Mouse (Mus musculus) neural tube, embryonic 14.5 days (tissue): ENCODE data around the gene Ess2. TPM values are rescaled to one million over a fixed set of nuclear protein-coding genes. Genes with fewer than 3 reads are reported as not detected.
"Not testable (repeated sequence)": the region's sequence is repeated elsewhere in the genome, so short reads cannot be mapped to it uniquely, and the experiment has no call there.

ENCODE experiments used
- ATAC-seq: fragments of 200-750 bp; cut with Nextera tagmentation; 2 replicates; pipeline ENCODE4 v1.8.0; 2017; ENCODE audit warnings: low read depth, mild to moderate bottlenecking, moderate TSS enrichment, moderate library complexity
- H3K27ac ChIP-seq: fragments of 300-500 bp; sonication (generic); 2 replicates; pipeline ENCODE4 v1.5.1; 2014; ENCODE audit warnings: low read depth, mild to moderate bottlenecking, control low read depth, low read length, moderate library complexity, mixed read lengths
- H3K27me3 ChIP-seq: fragments of 300-500 bp; sonication (generic); 2 replicates; pipeline ENCODE4 v1.6.1; 2014; ENCODE audit warnings: low read length; ENCODE audit not compliant: control insufficient read depth, insufficient read depth
- H3K36me3 ChIP-seq: fragments of 300-500 bp; sonication (generic); 2 replicates; pipeline ENCODE4 v1.6.1; 2014; ENCODE audit warnings: low read length, mixed read lengths; ENCODE audit not compliant: control insufficient read depth, insufficient read depth
- H3K4me1 ChIP-seq: fragments of 300-500 bp; sonication (generic); 2 replicates; pipeline ENCODE4 v1.6.1; 2014; ENCODE audit warnings: low read length; ENCODE audit not compliant: control insufficient read depth, insufficient read depth
- H3K4me2 ChIP-seq: fragments of 300-500 bp; sonication (generic); 2 replicates; pipeline ENCODE4 v1.6.1; 2014; ENCODE audit warnings: mild to moderate bottlenecking, low read depth, low read length, control low read depth
- H3K4me3 ChIP-seq: fragments of 300-500 bp; sonication (generic); 2 replicates; pipeline ENCODE4 v1.5.1; 2014; ENCODE audit warnings: low read depth, low read length, control low read depth, mixed read lengths
- H3K9ac ChIP-seq: fragments of 300-500 bp; sonication (generic); replicated peaks from 2 replicates; pipeline ENCODE4 v1.6.1; 2014; ENCODE audit warnings: low read depth, mild to moderate bottlenecking, control low read depth, low read length, mixed read lengths
- H3K9me3 ChIP-seq: fragments of 300-500 bp; sonication (generic); 2 replicates; pipeline ENCODE4 v1.6.1; 2016; ENCODE audit warnings: low read length; ENCODE audit not compliant: control insufficient read depth
- WGBS: fragments of 180-500 bp; shearing (Covaris S2); extraction: QIAGEN DNeasy Blood & Tissue Kit; methylation state at CpG from one replicate; pipeline ENCODE4 v1.1.7; 2014; 5-methylcytosine and 5-hydroxymethylcytosine counted together
- polyA plus RNA-seq: library from polyadenylated mRNA; unstranded; fragments of >200 nt; fragmentation: Nextera tagmentation; extraction: Ambion mirVana; gene quantifications from 2 replicates; pipeline ENCODE4 v1.2.1, GENCODE M21; 2014

Ess2 gene
- 42.4 and 42.5 TPM in 2 replicates for polyA plus RNA-seq

DNA sequence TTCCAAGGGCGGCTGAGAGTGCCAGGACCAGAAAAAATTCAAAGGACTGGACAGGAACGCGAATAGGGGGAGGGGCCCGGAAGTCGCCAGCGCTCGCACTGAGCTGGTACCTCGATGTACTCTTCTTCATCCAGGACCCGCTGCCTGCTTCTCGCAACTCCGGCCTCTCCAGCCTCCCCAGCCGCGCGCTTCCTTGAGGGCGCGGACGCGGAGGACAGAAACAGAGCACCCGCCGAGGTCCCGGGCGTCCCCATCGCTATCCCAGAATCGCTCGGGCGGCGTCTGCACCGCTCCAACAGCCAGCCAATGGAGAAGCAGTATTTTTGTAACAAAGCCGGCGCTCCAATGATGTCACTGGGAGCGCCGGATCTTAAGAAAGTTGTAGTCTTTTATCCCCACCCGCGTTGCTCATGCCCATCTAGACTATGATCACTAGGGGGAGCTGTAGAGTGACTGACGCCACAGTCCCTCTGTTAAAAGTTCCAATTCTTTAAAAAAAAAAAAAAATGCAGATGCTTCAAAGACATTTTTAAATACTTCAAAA, at the start of gene Ess2:
Gene Ess2, minus strand, starts transcription at position 297 of the 544 bp plus-strand sequence.
- peak within 1 kb of the TSS; percentile 66 for H3K4me3 ChIP-seq
- peaks cover 36% of the 10 kb centered on the region for H3K27me3 ChIP-seq
- peaks cover 12% of the 10 kb centered on the region for H3K4me1 ChIP-seq
- no peaks in the 10 kb centered on the region for H3K9me3 ChIP-seq
- ATAC-seq: peak; percentile 93
- under 1% methylated on average over 34 of the region's 35 CpGs for WGBS
- H3K9ac ChIP-seq: peak within 1 kb of the TSS; percentile 76
- peak within 1 kb of the TSS; percentile 63 for H3K4me2 ChIP-seq
- H3K27ac ChIP-seq: peak within 1 kb of the TSS; percentile 76
- peaks cover 22% of the 10 kb centered on the region for H3K36me3 ChIP-seq

DNA sequence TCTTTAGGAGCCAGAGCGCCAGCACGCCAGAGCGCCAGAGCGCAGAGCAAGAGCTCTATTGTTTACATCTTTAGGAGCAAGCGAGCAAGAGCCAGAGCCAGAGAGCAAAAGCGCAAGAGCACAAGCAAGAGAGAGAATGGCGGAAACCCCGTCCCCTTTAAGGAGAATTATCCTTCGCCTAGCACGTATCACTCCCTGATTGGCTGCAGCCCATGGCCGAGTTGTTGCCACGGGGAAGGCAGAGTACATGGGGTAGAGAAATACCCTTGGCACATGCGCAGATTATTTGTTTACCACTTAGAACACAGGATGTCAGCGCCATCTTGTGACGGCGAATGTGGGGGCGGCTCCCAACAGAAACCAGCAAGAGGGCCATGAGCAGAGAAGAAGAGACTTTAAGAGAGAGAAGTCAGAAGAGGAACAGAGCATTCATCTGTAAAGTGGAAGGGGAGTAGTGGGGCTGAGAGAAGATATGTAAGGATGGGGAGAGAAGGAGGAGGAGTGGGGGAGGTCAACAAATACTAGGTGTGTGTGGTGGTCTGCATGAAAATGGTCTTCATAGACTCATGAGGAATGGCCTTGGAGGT, 45.0 kb upstream of the Ess2 start:
- not testable (repeated sequence) for H3K9ac ChIP-seq, H3K4me1 ChIP-seq, H3K36me3 ChIP-seq, H3K4me3 ChIP-seq, H3K27me3 ChIP-seq, H3K4me2 ChIP-seq, H3K27ac ChIP-seq, ATAC-seq, H3K9me3 ChIP-seq
- WGBS: 94% methylated on average over 17 of the region's 17 CpGs

DNA sequence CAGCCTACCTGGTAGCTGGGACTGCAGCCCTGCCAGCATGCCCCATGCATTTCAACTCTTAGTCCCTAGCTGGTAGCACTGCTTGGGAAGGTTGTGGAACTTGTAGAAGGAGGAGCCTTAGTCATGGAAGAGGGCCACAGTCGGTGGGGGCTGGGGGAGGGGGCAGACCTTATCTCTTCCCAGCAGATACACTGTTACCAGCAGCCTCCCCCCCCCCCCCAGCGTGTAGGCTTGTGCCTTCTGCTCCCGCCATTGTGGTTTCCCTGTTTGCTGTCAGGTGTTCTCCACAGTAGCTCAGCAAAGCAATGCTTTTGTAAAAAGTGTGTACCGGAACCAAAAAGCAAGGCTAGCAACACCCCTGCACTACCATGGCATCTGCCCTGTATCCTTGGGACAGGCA, 40.5 kb upstream of the Ess2 start:
- Histone ChIP-seq H3K9ac (no peak overlapping the region), H3K36me3 (no peaks in the 10 kb centered on the region), H3K27me3 (no peaks in the 10 kb centered on the region), H3K9me3 (no peaks in the 10 kb centered on the region), H3K4me2 (no peak overlapping the region), H3K4me1 (no peaks in the 10 kb centered on the region), H3K4me3 (no peak overlapping the region), H3K27ac (no peak overlapping the region)
- ATAC-seq: no peak
- 86% methylated on average over 4 of the region's 4 CpGs for WGBS

DNA sequence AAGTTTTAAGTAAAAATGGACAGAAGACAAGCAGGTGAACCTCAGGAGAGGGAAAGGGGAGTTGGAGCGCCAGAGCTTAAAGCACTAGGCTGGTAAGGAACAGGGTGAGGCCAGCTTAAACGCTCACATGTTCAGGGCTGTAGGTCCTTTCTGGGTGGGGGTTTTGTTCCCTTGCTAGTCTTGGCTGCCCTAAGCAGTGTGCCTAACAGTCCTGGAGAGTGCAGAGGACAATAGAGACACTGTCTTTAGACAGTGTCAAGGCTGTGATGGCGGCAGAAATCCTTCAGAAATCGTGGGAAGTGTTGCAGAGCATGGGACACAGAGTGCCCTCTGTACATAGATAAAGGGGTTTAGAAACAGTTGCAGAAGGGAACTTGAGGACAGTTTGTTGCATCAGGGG, 38.9 kb upstream of the Ess2 start:
- no peaks in the 10 kb centered on the region for H3K36me3 ChIP-seq
- H3K9me3 ChIP-seq: no peaks in the 10 kb centered on the region
- H3K27me3 ChIP-seq: no peaks in the 10 kb centered on the region
- WGBS: 46% methylated on average over 4 of the region's 4 CpGs
- no peak overlapping the region for H3K4me2 ChIP-seq
- no peak overlapping the region for H3K4me3 ChIP-seq
- no peak overlapping the region for H3K27ac ChIP-seq
- no peak for ATAC-seq
- no peak overlapping the region for H3K9ac ChIP-seq
- no peaks in the 10 kb centered on the region for H3K4me1 ChIP-seq

DNA sequence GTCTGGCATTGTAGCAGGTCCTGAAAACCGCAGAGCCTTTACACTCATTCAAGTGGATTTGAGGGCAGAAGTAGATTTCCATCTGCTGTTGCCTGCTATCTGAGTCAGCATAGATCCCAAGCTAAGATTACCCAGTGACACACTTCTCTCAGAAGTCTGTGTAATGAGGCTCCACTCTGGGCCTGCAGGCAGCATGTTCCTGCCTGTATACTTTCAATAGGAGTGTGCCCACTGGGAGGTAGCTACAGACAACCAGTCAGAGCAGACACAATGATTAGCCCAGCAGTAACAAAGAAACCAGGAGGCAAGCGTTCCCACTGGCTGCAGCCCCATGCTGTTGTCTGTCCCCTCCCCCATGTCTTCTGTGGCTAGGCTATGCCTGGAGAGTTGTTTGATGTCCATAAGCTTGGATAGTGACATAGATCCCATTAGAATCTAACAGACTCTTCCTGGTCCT, 38.3 kb upstream of the Ess2 start:
- no peak overlapping the region for H3K9ac ChIP-seq
- no peaks in the 10 kb centered on the region for H3K9me3 ChIP-seq
- H3K4me2 ChIP-seq: no peak overlapping the region
- no peaks in the 10 kb centered on the region for H3K4me1 ChIP-seq
- no peak overlapping the region for H3K4me3 ChIP-seq
- no peaks in the 10 kb centered on the region for H3K27me3 ChIP-seq
- no peaks in the 10 kb centered on the region for H3K36me3 ChIP-seq
- 0 out of 2 replicates have a peak, but pooled peaks have one; percentile 38 for ATAC-seq
- 31% methylated on average over 2 of the region's 2 CpGs for WGBS
- H3K27ac ChIP-seq: no peak overlapping the region; the same call in 1 of the 2 replicates

DNA sequence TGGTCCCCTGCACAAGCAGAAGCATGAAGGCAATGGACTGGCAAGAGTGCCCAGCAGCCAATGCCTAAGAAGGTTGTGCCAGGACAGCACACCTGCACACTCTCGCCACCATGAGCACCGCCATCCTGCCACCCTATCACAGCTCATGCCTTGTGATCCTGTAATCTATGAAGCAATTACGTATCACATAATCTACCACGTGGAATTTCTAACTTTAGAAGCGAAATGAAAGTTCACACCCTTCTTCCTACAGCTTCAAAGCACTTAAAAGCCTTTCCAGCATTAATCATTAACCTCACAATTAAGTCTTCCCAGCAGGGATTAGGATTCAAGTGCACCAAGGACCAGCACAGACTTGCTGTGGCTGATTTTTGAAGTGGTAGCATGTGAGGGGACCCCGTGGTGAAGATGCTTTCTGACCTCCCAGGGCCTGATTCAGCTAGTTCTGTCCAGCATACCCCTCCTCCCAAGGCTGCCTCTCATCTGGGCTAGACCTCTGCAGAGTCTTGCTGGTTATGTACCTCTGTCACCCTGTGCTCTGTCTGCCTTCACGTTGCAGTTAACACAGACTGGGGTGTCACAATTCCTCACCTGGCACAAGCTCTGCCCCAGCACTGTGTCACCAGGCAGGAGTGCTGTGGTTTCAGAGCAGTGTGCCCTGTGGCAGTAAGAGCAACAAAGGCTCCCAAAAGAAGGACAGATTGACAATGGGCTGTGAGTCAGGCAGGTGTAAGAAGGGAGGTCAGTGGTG, 34.1 kb upstream of the Ess2 start:
- Histone ChIP-seq H3K36me3 (no peaks in the 10 kb centered on the region), H3K4me1 (no peaks in the 10 kb centered on the region), H3K4me3 (no peak overlapping the region), H3K27me3 (no peaks in the 10 kb centered on the region), H3K9ac (no peak overlapping the region), H3K4me2 (no peak overlapping the region), H3K9me3 (no peaks in the 10 kb centered on the region), H3K27ac (no peak overlapping the region)
- WGBS: 47% methylated on average over 7 of the region's 7 CpGs
- no peak for ATAC-seq

DNA sequence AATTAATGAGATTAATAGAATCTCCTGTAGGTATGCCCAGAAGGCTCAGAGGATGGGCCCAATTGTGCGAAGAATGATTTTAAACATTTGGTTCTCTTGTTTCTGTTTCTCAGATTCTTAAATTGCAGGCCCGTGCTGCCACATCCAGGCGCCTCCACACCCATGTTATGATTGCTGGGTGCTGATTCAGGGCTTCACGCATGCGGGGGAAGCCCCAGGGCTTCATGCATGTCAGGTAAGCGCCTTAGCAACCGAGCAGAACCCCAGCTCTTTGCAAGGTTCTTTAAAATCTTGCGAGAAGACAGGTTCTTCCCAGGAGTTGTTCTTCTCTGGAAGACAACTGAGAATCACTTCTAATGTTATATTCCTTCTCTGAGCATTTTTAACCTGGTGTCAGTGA, 32.3 kb upstream of the Ess2 start:
- ATAC-seq: no peak
- Histone ChIP-seq H3K27ac (no peak overlapping the region), H3K4me1 (no peaks in the 10 kb centered on the region), H3K27me3 (no peaks in the 10 kb centered on the region), H3K9me3 (no peaks in the 10 kb centered on the region), H3K9ac (no peak overlapping the region), H3K36me3 (no peaks in the 10 kb centered on the region), H3K4me2 (no peak overlapping the region), H3K4me3 (no peak overlapping the region)
- 67% methylated on average over 8 of the region's 8 CpGs for WGBS

DNA sequence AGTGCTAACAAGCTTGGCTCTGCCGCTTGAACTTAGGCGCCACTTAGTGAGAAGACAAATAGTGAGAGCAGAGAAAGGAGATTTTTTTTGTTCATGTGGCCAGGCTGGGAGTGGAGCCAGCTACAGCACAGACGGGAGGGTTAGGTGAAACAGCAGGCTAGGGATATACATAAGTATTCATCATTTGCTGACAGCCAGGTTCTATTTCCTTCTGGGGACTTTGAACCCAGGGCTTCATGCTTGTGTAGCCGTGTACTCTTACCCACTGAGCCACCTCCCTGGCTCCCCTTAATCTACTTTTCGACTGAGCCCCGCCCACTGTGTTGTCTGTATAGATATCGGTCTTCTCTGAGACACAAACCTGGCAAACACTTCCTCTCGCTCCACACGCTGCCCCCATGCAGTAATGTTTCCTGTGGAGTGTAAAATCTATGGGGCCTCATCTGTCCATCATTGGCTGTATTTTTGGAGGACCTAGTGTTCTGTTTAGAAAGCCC, 28.2 kb upstream of the Ess2 start:
- no peaks in the 10 kb centered on the region for H3K4me1 ChIP-seq
- no peaks in the 10 kb centered on the region for H3K27me3 ChIP-seq
- no peaks in the 10 kb centered on the region for H3K9me3 ChIP-seq
- 62% methylated on average over 9 of the region's 9 CpGs for WGBS
- H3K4me2 ChIP-seq: no peak overlapping the region
- no peak overlapping the region for H3K27ac ChIP-seq
- no peak overlapping the region for H3K9ac ChIP-seq
- no peak overlapping the region for H3K4me3 ChIP-seq
- 0 out of 2 replicates have a peak, but pooled peaks have one; percentile 11 for ATAC-seq
- H3K36me3 ChIP-seq: no peaks in the 10 kb centered on the region

DNA sequence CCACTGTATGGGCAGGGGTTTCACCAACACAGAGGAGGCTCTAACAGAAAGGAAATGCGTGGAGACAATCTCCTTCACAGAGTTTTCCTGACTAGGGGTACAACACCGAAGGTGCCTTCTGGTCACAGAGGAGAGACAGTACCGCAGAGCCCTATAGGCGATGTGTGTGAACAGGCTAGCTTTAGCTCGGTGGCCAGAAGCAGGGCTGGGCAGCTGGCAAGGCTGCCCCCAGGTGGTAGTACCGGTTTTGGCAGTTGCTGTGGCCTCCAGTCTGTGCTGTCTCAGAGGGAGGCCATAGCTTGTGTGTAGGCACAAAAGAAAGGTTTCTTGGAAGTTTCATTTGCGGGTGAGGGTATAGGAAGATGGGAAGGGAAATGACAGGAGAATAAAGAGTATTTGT, 27.7 kb upstream of the Ess2 start:
- ATAC-seq: peak; percentile 75; the same call in 1 of the 2 replicates
- H3K27me3 ChIP-seq: no peaks in the 10 kb centered on the region
- H3K4me2 ChIP-seq: no peak overlapping the region
- no peaks in the 10 kb centered on the region for H3K4me1 ChIP-seq
- H3K36me3 ChIP-seq: no peaks in the 10 kb centered on the region
- no peak overlapping the region for H3K9ac ChIP-seq
- 12% methylated on average over 7 of the region's 7 CpGs for WGBS
- no peak overlapping the region for H3K27ac ChIP-seq
- H3K4me3 ChIP-seq: no peak overlapping the region
- H3K9me3 ChIP-seq: no peaks in the 10 kb centered on the region
